Mouse (Mus musculus) pancreas, adult 10 weeks (tissue): ENCODE data around the gene Atxn7l2. TPM values are rescaled to one million over a fixed set of nuclear protein-coding genes. Genes with fewer than 3 reads are reported as not detected.

Experiments used
- polyA plus RNA-seq: library from polyadenylated mRNA; stranded (reverse); fragments of 350-450 nt; fragmentation: Illumina TruSeq; extraction: RNeasy Lipid Tissue Mini Kit (QIAGEN cat#74804); gene quantifications from one replicate; pipeline ENCODE4 v1.2.3, GENCODE M21; 2015; ENCODE audit warnings: low read depth, low replicate concordance; ENCODE audit not compliant: insufficient read depth

The Atxn7l2 gene
- 5.2 TPM for polyA plus RNA-seq

GRCm38 (mm10) chr3:108210771-108211139, at the start of gene Atxn7l2:
Gene Atxn7l2 (minus strand): TSS chr3:108210934.

GRCm38 (mm10) chr3:108256719-108257637, 46.2 kb upstream of the Atxn7l2 start, which contains the start of gene Psma5:
Gene Psma5 (plus strand): TSS chr3:108256926.

GRCm38 (mm10) chr3:108226558-108227350, 16.0 kb upstream of the Atxn7l2 start, which contains the start of gene Sypl2:
Gene Sypl2 (minus strand): TSS chr3:108226648.

GRCm38 (mm10) chr3:108200329-108201323, 10.1 kb downstream of the Atxn7l2 start, which contains the start of gene Cyb561d1:
Gene Cyb561d1 (minus strand): TSS chr3:108201212.

GRCm38 (mm10) chr3:108186098-108187047, 24.4 kb downstream of the Atxn7l2 start, which contains the start of gene Amigo1:
Gene Amigo1 (plus strand): TSS chr3:108186335.

GRCm38 (mm10) chr3:108154656-108155055, 56.1 kb downstream of the Atxn7l2 start, which contains the start of gene Gpr61:
Gene Gpr61 (minus strand): TSS chr3:108154882.

Other genes with a start within 250 kb of the Atxn7l2 start
- not detected for gene Gstm3, start 241.7 kb downstream of the Atxn7l2 start, polyA plus RNA-seq
- 106 TPM for gene Gstm2, start 224.5 kb downstream of the Atxn7l2 start, polyA plus RNA-seq
- gene Gstm1, start 193.0 kb downstream of the Atxn7l2 start, polyA plus RNA-seq = 199 TPM
- gene Gstm4, start 166.0 kb downstream of the Atxn7l2 start, polyA plus RNA-seq = 3.2 TPM
- 39.0 TPM for gene Ampd2, start 124.3 kb downstream of the Atxn7l2 start, polyA plus RNA-seq
- gene Gnat2, start 118.1 kb downstream of the Atxn7l2 start, polyA plus RNA-seq = 4.3 TPM
- 15.9 TPM for gene Gnai3, start 64.8 kb downstream of the Atxn7l2 start, polyA plus RNA-seq
- not detected for gene Gpr61, start 56.1 kb downstream of the Atxn7l2 start, polyA plus RNA-seq
- gene Amigo1, start 24.6 kb downstream of the Atxn7l2 start, polyA plus RNA-seq = 5.3 TPM
- gene Cyb561d1, start 9.7 kb downstream of the Atxn7l2 start, polyA plus RNA-seq = 2.6 TPM
- 0.87 TPM for gene Sypl2, start 15.7 kb upstream of the Atxn7l2 start, polyA plus RNA-seq
- 19.0 TPM for gene Psma5, start 46.0 kb upstream of the Atxn7l2 start, polyA plus RNA-seq
- 8.2 TPM for gene Sort1, start 73.1 kb upstream of the Atxn7l2 start, polyA plus RNA-seq
- gene Mybphl, start 154.0 kb upstream of the Atxn7l2 start, polyA plus RNA-seq = not detected
- gene Psrc1, start 172.9 kb upstream of the Atxn7l2 start, polyA plus RNA-seq = 0.50 TPM
- gene Celsr2, start 204.6 kb upstream of the Atxn7l2 start, polyA plus RNA-seq = 6.2 TPM
- gene Sars, start 234.3 kb upstream of the Atxn7l2 start, polyA plus RNA-seq = 25.2 TPM